Mouse (Mus musculus) neural tube, embryonic 11.5 days (tissue): ENCODE measurements around the gene Fga. TPM values are rescaled to one million over a fixed set of nuclear protein-coding genes. Genes with fewer than 3 reads are reported as not detected.

Source experiments
- ATAC-seq: fragments of 200-750 bp; cut with Nextera tagmentation; 2 replicates; pipeline ENCODE4 v1.8.0; 2017; ENCODE audit warnings: moderate number of reproducible peaks, mild to moderate bottlenecking, moderate TSS enrichment, moderate library complexity; ENCODE audit not compliant: insufficient read depth, low FRiP score, low TSS enrichment
- DNase-seq: peaks from one replicate; pipeline ENCODE4 v3.0.0-alpha.2; 2015; ENCODE audit warnings: low spot score
- H3K27ac ChIP-seq: fragments of 300-500 bp; sonication (generic); 2 replicates; pipeline ENCODE4 v1.5.1; 2014; ENCODE audit warnings: low read depth, mild to moderate bottlenecking, low read length
- H3K27me3 ChIP-seq: fragments of 300-500 bp; sonication (generic); 2 replicates; pipeline ENCODE4 v1.6.1; 2014; ENCODE audit warnings: mild to moderate bottlenecking, low read length, mixed read lengths; ENCODE audit not compliant: control insufficient read depth, insufficient read depth
- H3K36me3 ChIP-seq: fragments of 300-500 bp; sonication (generic); 2 replicates; pipeline ENCODE4 v1.6.1; 2014; ENCODE audit warnings: mild to moderate bottlenecking, low read length, moderate library complexity, mixed read lengths; ENCODE audit not compliant: control insufficient read depth, insufficient read depth
- H3K4me1 ChIP-seq: fragments of 300-500 bp; sonication (generic); 2 replicates; pipeline ENCODE4 v1.6.1; 2014; ENCODE audit warnings: low read length, mixed read lengths; ENCODE audit not compliant: control insufficient read depth, insufficient read depth
- H3K4me2 ChIP-seq: fragments of 300-500 bp; sonication (generic); 2 replicates; pipeline ENCODE4 v1.6.1; 2014; ENCODE audit warnings: low read depth, mild to moderate bottlenecking, moderate library complexity
- H3K4me3 ChIP-seq: fragments of 300-500 bp; sonication (generic); 2 replicates; pipeline ENCODE4 v1.5.1; 2014; ENCODE audit warnings: low read depth, low read length
- H3K9ac ChIP-seq: fragments of 300-500 bp; sonication (generic); 2 replicates; pipeline ENCODE4 v1.6.1; 2014; ENCODE audit warnings: mild to moderate bottlenecking, low read length
- H3K9me3 ChIP-seq: fragments of 300-500 bp; sonication (generic); 2 replicates; pipeline ENCODE4 v1.6.1; 2016; ENCODE audit warnings: low read length; ENCODE audit not compliant: control insufficient read depth
- WGBS: fragments of 180-500 bp; shearing (Covaris S2); extraction: QIAGEN DNeasy Blood & Tissue Kit; methylation state at CpG from one replicate; pipeline ENCODE4 v1.1.7; 2014; 5-methylcytosine and 5-hydroxymethylcytosine counted together
- polyA plus RNA-seq: library from polyadenylated mRNA; unstranded; fragments of >200 nt; fragmentation: Nextera tagmentation; extraction: Ambion mirVana; gene quantifications from 2 replicates; pipeline ENCODE4 v1.2.1, GENCODE M21; 2014

Gene Fga
- polyA plus RNA-seq, 1 experiment from 2014 or later, result not detected

DNA sequence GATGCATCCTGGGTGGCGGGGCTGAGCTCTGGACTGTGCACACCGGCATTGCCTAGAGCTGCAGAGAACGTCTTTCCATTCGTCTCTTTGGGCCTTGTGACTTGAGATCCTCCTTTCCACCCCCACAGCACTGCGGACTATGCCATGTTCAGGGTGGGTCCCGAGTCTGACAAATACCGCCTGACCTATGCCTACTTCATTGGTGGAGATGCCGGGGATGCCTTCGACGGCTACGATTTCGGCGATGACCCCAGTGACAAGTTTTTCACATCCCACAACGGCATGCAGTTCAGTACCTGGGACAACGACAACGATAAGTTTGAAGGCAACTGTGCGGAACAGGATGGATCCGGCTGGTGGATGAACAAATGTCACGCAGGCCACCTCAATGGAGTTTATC lies 13.2 kb upstream of the Fga start:
- Histone ChIP-seq H3K9me3 (no peaks in the 10 kb centered on the region), H3K4me3 (no peak overlapping the region), H3K9ac (no peak overlapping the region), H3K4me2 (no peak overlapping the region), H3K36me3 (no peaks in the 10 kb centered on the region), H3K27me3 (no peaks in the 10 kb centered on the region), H3K27ac (no peak overlapping the region), H3K4me1 (no peaks in the 10 kb centered on the region)
- WGBS, result 92% methylated on average over 19 of the region's 19 CpGs
- ATAC-seq, result no peak
- no peak for DNase-seq

DNA sequence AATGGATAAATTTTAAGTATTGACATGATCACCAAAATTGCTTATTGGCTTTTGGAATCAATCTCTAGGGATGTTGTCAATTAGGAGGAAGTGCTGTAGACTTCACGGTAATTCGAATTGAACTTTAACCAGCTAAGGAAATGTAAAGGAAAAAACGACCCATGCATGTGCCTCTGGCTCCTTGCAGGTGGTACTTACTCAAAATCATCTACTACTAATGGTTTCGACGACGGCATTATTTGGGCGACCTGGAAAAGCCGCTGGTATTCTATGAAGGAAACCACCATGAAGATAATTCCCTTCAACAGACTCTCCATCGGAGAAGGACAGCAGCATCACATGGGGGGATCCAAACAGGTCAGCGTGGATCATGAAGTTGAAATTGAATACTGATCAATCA lies 11.9 kb upstream of the Fga start:
- Histone ChIP-seq H3K4me2 (no peak overlapping the region), H3K4me3 (no peak overlapping the region), H3K9me3 (no peaks in the 10 kb centered on the region), H3K9ac (no peak overlapping the region), H3K27me3 (no peaks in the 10 kb centered on the region), H3K27ac (no peak overlapping the region), H3K36me3 (no peaks in the 10 kb centered on the region), H3K4me1 (no peaks in the 10 kb centered on the region)
- 91% methylated on average over 10 of the region's 10 CpGs for WGBS
- no peak for ATAC-seq
- DNase-seq, result no peak

DNA sequence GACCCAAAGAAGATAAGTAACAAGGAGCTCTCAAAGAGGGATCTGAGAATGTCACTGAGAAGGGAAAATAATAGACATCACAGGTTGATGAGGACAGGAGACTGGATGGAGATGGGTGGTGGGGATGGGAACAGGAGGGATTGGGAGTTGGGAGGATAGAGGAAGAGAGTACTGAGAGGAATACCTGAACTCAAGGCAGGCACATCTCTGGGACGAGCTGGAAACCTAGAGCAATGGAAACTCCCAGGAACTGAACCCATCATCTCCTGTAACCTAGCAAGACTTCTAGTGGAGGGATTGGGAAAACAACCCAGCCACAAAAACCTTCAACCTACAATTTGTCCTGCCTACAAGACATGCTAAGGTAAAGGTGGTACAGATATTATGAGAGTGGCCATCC lies 9.6 kb upstream of the Fga start:
- H3K4me2 ChIP-seq, result no peak overlapping the region

DNA sequence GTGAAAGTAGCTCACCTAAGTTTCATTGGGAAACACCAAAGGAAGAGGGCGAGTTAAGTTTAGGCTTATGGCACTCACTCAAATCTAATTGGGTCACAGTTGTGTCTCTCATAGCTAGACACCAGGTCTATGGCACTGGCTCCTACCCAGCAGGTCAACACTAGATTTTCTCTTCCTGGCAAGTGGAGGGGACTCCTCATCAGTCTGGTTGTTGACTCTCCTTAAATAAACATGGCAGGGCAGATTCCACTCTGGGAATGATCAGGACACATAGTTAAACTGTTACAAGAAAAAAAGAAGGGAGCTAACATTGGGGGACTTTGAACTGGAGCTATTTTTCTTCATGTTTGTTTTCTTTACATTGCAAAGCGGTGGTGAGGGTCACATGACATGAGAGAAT lies 5.5 kb upstream of the Fga start:
- Histone ChIP-seq H3K9me3 (no peaks in the 10 kb centered on the region), H3K36me3 (no peaks in the 10 kb centered on the region), H3K27me3 (no peaks in the 10 kb centered on the region), H3K4me1 (no peaks in the 10 kb centered on the region), H3K4me2 (no peak overlapping the region), H3K4me3 (no peak overlapping the region), H3K27ac (no peak overlapping the region), H3K9ac (no peak overlapping the region)
- no peak for ATAC-seq
- no peak for DNase-seq
- 77% methylated on average over 2 of the region's 2 CpGs for WGBS

More for the DNA sequence above, 9.6 kb upstream of the Fga start:
- Histone ChIP-seq H3K36me3 (no peaks in the 10 kb centered on the region), H3K9ac (no peak overlapping the region), H3K4me3 (no peak overlapping the region), H3K4me1 (no peaks in the 10 kb centered on the region), H3K27ac (no peak overlapping the region), H3K27me3 (no peaks in the 10 kb centered on the region), H3K9me3 (no peaks in the 10 kb centered on the region)
- ATAC-seq (no peak), DNase-seq (no peak)
- WGBS, result 80% methylated on average over 1 of the region's 1 CpGs

DNA sequence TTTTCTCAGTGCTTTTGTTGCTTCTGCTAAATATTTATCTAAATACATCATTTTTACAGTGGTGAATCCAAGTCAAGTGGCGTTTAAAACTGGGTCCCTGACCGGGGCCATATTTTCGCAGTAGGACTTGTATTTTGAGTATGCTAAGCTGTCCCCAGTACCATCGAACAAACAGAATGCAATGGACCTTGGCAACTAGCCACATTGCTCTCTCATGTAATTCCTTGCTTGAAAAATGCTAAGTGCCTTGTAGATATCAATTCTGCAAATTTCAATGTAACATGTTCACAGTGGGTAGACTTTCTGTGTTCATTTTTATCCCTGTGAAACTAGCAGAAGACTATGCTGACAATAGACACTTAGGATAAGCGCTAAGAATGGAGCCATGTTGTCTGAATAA lies 4.7 kb upstream of the Fga start:
- WGBS, result 97% methylated on average over 5 of the region's 5 CpGs
- Histone ChIP-seq H3K4me3 (no peak overlapping the region), H3K9me3 (no peaks in the 10 kb centered on the region), H3K9ac (no peak overlapping the region), H3K4me1 (no peaks in the 10 kb centered on the region), H3K27ac (no peak overlapping the region), H3K27me3 (no peaks in the 10 kb centered on the region), H3K36me3 (no peaks in the 10 kb centered on the region), H3K4me2 (no peak overlapping the region)
- ATAC-seq, result no peak
- DNase-seq, result no peak

DNA sequence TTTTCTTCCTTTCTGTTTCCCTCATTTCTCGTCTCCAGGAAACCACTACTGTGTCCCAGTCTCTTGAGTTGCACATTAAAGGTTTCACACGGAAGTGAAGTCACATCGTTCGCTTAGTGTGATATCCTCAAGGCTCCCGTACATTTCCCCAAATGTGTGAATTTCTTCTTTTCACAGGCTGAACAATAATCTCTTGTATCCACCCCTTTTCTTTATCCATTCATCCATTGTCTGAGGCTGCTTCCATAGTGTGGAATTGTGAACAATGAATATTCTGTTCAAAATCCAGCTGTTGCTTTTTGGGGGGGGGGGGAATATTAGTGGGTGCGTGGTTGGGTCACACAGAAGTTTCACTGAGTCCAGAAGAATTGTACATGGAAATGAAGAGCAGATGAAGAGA lies 840 bp upstream of the Fga start:
- H3K4me2 ChIP-seq, result no peak overlapping the region
- no peaks in the 10 kb centered on the region for H3K36me3 ChIP-seq
- H3K4me1 ChIP-seq, result no peaks in the 10 kb centered on the region
- H3K9me3 ChIP-seq, result no peaks in the 10 kb centered on the region
- no peak overlapping the region for H3K9ac ChIP-seq
- no peaks in the 10 kb centered on the region for H3K27me3 ChIP-seq
- ATAC-seq, result no peak
- no peak overlapping the region for H3K27ac ChIP-seq
- WGBS, result 73% methylated on average over 6 of the region's 6 CpGs
- H3K4me3 ChIP-seq, result no peak overlapping the region
- no peak for DNase-seq

DNA sequence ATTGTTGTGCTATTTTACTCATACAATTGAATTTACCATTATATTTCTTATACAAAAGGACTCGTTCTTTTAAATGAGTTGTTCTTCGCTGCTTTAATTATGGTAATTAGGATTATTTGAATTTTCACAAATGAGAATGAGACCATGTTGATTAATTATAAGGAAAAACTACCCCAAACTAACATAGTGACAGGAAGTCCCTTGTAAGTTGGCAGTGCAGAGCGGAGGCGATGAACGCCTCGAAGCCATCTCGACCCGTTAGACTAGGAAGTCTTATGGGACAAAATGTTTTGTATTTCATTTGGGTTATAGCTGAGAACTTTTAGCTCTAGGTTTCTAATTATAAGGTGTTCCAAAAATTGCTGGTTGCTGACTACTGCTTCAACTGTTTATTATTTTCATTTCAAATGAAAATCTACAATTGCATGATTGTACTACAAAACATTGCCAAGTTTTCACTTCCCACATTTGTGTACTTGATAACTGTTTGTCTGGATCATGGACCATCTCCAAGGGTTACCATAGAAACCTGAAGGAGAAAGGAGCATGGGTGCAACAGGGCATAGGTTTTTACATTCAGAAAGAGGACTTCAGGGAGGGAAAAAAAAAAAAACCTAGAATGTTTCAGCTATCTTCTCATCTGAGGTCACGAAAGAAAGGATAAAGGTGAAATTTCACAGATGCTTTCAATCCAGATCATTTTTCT lies 1.8 kb downstream of the Fga start:
- Histone ChIP-seq H3K4me2 (no peak overlapping the region), H3K27ac (no peak overlapping the region), H3K27me3 (no peaks in the 10 kb centered on the region), H3K4me1 (no peaks in the 10 kb centered on the region), H3K4me3 (no peak overlapping the region), H3K36me3 (no peaks in the 10 kb centered on the region), H3K9ac (no peak overlapping the region), H3K9me3 (no peaks in the 10 kb centered on the region)
- DNase-seq, result no peak
- ATAC-seq, result no peak
- WGBS, result 92% methylated on average over 9 of the region's 9 CpGs

DNA sequence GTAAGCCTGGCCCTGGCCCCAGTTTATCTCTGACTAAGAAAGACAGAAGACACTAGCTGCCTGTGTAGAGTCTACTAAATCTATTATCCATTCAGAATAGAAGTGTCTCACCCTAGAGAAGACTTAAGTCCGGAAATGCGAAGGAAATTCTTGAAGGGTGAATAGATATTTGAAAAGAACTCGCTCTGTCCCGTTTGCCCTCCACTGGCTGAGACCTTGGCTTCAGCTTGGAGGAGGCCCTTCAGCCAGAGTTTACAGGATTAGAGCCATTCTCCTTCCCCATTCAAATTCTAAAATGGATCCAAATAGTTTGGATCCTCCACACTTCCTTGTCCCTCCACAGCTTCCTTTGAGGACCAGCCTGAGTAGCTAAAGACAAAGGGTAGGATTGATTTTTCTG lies 4.5 kb downstream of the Fga start:
- Histone ChIP-seq H3K9me3 (no peaks in the 10 kb centered on the region), H3K4me3 (no peak overlapping the region), H3K9ac (no peak overlapping the region), H3K27ac (no peak overlapping the region), H3K4me1 (no peaks in the 10 kb centered on the region), H3K27me3 (no peaks in the 10 kb centered on the region), H3K36me3 (no peaks in the 10 kb centered on the region), H3K4me2 (no peak overlapping the region)
- WGBS, result 89% methylated on average over 4 of the region's 4 CpGs
- no peak for ATAC-seq
- no peak for DNase-seq

DNA sequence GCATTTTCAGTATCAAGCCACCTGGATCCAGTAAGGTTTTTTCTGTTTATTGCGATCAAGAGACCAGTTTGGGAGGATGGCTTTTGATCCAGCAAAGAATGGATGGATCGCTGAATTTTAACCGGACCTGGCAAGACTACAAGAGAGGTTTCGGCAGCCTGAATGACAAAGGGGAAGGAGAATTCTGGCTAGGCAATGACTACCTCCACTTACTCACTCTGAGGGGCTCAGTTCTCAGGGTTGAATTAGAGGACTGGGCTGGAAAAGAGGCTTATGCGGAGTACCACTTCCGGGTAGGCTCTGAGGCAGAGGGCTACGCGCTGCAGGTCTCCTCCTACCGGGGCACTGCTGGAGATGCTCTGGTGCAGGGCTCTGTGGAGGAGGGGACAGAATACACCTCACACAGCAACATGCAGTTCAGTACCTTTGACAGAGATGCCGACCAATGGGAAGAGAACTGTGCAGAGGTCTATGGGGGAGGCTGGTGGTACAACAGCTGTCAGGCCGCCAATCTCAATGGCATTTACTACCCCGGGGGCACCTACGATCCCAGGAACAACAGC lies 7.0 kb downstream of the Fga start:
- H3K4me3 ChIP-seq, result no peak overlapping the region
- H3K36me3 ChIP-seq, result no peaks in the 10 kb centered on the region
- H3K4me1 ChIP-seq, result no peaks in the 10 kb centered on the region
- DNase-seq (peak; percentile 15), ATAC-seq (no peak)
- WGBS, result 52% methylated on average over 13 of the region's 13 CpGs
- H3K9me3 ChIP-seq, result no peaks in the 10 kb centered on the region
- no peak overlapping the region for H3K4me2 ChIP-seq
- no peaks in the 10 kb centered on the region for H3K27me3 ChIP-seq
- no peak overlapping the region for H3K27ac ChIP-seq
- no peak overlapping the region for H3K9ac ChIP-seq
